Comparison of ENCODE assay signal across 9 mouse cellular contexts in genomic region chr12:45013246-45013756, GRCm38 (mm10).
DNase-seq lines count a peak whose midpoint lies in the region; ATAC-seq lines count a peak whose summit lies in the region.
"Had no signal": no experiment of that assay in that cellular context is flagged by ENCODE, and none has a peak within 500 bp of the region (broad histone marks: within the 10 kb centered on the region; RNA-seq: fewer than 3 reads in every experiment).

No protein-coding gene starts in this region.

- peaks cover 6% of the 10 kb centered on the region; the same call in 1 of the 2 replicates for H3K4me1 ChIP-seq in hindbrain, embryonic 13.5 days (replicated peaks)
- H3K4me1 ChIP-seq in hindbrain, embryonic 11.5 days (replicated peaks; ENCODE audit: control insufficient read depth, insufficient read depth, low read length) = no peaks in the 10 kb centered on the region
- peaks cover 19% of the 10 kb centered on the region for H3K4me1 ChIP-seq in forebrain, embryonic 15.5 days

- DNase-seq in hindbrain, embryonic 11.5 days (ENCODE audit: low spot score) = no peak
- DNase-seq in heart, postnatal 14 days = peak; percentile 59 to 60
- peak; percentile 76 to 98 for DNase-seq in left cerebral cortex, postnatal 25 days (ENCODE audit: low spot score in 2 of 2)
- peak; percentile 82 for DNase-seq in right cerebral cortex, postnatal 25 days
- DNase-seq in natural killer cell, adult 2 months (ENCODE audit: low spot score in 2 of 2) = no peak
- no peak for DNase-seq in urinary bladder, postnatal 25 days (ENCODE audit: low spot score)

- no peaks in the 10 kb centered on the region for H3K27me3 ChIP-seq in hindbrain, embryonic 13.5 days
- no peaks in the 10 kb centered on the region for H3K27me3 ChIP-seq in hindbrain, embryonic 11.5 days (ENCODE audit: control insufficient read depth, insufficient read depth, low read length)
- no peaks in the 10 kb centered on the region for H3K27me3 ChIP-seq in forebrain, embryonic 15.5 days

- no peak overlapping the region for H3K9ac ChIP-seq in hindbrain, embryonic 13.5 days
- H3K9ac ChIP-seq in hindbrain, embryonic 11.5 days (ENCODE audit: low read depth, low read length) = no peak overlapping the region
- no peak overlapping the region for H3K9ac ChIP-seq in forebrain, embryonic 15.5 days (replicated peaks)

- no peak overlapping the region for H3K4me3 ChIP-seq in hindbrain, embryonic 13.5 days
- H3K4me3 ChIP-seq in hindbrain, embryonic 11.5 days (ENCODE audit: low read depth, low read length) = no peak overlapping the region
- no peak overlapping the region for H3K4me3 ChIP-seq in forebrain, embryonic 15.5 days

- WGBS in hindbrain, embryonic 13.5 days = 70% methylated on average over 5 of the region's 5 CpGs
- 80% methylated on average over 5 of the region's 5 CpGs for WGBS in hindbrain, embryonic 11.5 days
- 45% methylated on average over 5 of the region's 5 CpGs for WGBS in forebrain, embryonic 15.5 days

- intact Hi-C loops in heart, postnatal 14 days (cut with DNase I) = loop anchor here (5.0 kb wide), 2 partner anchors 59 to 76 kb away; partner anchors contain the start of gene Stxbp6
- intact Hi-C loops in left cerebral cortex, postnatal 25 days (cut with DNase I) = loop anchor here (2.0 to 10.0 kb wide), 6 partner anchors 20 to 162 kb away; partner anchors contain the start of gene Stxbp6

- no peak overlapping the region for H3K4me2 ChIP-seq in hindbrain, embryonic 13.5 days
- H3K4me2 ChIP-seq in hindbrain, embryonic 11.5 days (replicated peaks; ENCODE audit: low read depth, low read length) = no peak overlapping the region
- H3K4me2 ChIP-seq in forebrain, embryonic 15.5 days (replicated peaks) = no peak overlapping the region

- 0 out of 2 replicates have a peak overlapping the region, but pooled peaks have one; percentile 6 for H3K27ac ChIP-seq in hindbrain, embryonic 13.5 days
- no peak overlapping the region for H3K27ac ChIP-seq in hindbrain, embryonic 11.5 days (ENCODE audit: low read depth, low read length)
- H3K27ac ChIP-seq in forebrain, embryonic 15.5 days (replicated peaks) = peak overlapping the region; percentile 43; the same call in 1 of the 2 replicates

- peak; percentile 73; the same call in 1 of the 2 replicates for ATAC-seq in hindbrain, embryonic 13.5 days (ENCODE audit: low FRiP score)
- no peak for ATAC-seq in hindbrain, embryonic 11.5 days (ENCODE audit: low FRiP score)
- peak; percentile 93 for ATAC-seq in forebrain, embryonic 15.5 days (replicated peaks)

- no peaks in the 10 kb centered on the region for H3K36me3 ChIP-seq in hindbrain, embryonic 13.5 days
- H3K36me3 ChIP-seq in hindbrain, embryonic 11.5 days (ENCODE audit: control insufficient read depth, insufficient read depth, low read length) = no peaks in the 10 kb centered on the region
- H3K36me3 ChIP-seq in forebrain, embryonic 15.5 days = no peaks in the 10 kb centered on the region
- H3K36me3 ChIP-seq: G1E had no signal

- no peaks in the 10 kb centered on the region for H3K9me3 ChIP-seq in hindbrain, embryonic 13.5 days
- no peaks in the 10 kb centered on the region for H3K9me3 ChIP-seq in hindbrain, embryonic 11.5 days (ENCODE audit: control insufficient read depth, low read length)
- no peaks in the 10 kb centered on the region for H3K9me3 ChIP-seq in forebrain, embryonic 15.5 days

Comparison
In these comparisons a context has a peak if more than half of its experiments do, and no peak if none do; other contexts are left out.
1. DNase-seq: peak in heart, postnatal 14 days (2 of 2), left cerebral cortex, postnatal 25 days (2 of 2) and right cerebral cortex, postnatal 25 days (single experiment); none in hindbrain, embryonic 11.5 days (single experiment), natural killer cell, adult 2 months (0 of 2) and urinary bladder, postnatal 25 days (single experiment).